Mouse (Mus musculus) spleen, adult 12 weeks (tissue): ENCODE measurements at regions not wholly inside any gene's neighbourhood (a gene's known extent, or its start where the extent isn't known, plus 50 kb on each side); places are given as distances from the start of the nearest gene placed in this dataset.

Source experiments
- DNase-seq: peaks from one replicate; pipeline ENCODE4 v3.0.0; 2022; ENCODE audit warnings: low spot score

DNA sequence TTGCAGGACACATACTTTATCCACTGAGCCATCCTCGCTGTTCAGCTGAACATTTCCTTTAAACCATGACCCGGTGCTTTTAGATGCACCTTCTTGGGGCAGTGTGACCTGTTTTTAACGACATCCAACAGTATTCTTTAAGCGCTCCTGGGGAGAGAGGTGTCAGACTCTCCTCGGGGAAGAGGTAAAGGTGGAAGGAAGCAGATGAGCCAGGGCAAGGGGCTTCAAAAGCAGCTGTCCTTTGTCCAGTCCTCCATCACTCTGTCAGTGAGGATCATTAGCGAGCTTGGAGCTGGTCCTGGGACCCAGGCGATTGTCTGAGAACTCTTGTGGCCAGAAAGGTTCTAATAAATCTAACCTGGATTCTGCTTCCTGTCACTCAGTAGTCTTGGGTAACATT lies 72.4 kb upstream of the Lrig1 start:
- DNase-seq = no peak

DNA sequence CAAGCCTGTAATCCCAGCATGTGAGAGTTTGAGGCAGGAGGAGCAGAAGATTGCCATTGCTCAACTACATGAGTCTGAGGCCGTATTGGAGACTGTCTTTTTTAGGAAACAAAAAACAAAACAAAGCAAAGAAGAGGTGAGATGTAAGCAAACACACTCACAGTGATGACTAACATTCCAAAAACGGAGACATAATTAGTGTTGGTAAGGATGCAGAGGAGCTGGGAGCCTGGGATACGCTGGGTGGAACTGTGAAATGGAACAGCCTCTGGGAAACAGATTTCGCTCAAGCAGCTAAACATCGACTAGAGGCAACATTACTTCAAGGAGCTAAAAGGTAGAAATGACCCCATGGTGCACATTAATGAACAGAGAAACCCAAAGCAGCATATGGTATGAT lies 68.3 kb upstream of the Lrig1 start:
- DNase-seq = no peak

DNA sequence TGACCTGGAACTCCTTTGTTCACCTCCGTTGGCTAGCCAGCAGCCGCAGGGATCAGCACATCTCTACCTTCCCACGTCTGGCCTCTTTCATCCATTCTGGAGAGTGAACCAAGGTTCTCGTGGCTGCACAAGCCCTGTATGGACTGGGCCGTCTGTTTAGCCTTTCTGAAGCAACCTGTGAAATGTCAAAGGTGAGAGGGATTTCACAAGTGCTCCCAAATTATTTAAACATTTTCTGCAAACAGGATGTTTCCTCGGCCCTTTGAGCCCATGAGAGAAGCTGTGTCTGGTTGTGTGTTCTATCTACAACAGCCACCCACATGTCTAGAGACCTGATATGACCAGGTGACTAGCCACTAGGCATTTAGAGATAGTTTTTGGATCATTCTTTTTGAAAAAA lies 65.8 kb upstream of the Lrig1 start:
- DNase-seq = no peak

DNA sequence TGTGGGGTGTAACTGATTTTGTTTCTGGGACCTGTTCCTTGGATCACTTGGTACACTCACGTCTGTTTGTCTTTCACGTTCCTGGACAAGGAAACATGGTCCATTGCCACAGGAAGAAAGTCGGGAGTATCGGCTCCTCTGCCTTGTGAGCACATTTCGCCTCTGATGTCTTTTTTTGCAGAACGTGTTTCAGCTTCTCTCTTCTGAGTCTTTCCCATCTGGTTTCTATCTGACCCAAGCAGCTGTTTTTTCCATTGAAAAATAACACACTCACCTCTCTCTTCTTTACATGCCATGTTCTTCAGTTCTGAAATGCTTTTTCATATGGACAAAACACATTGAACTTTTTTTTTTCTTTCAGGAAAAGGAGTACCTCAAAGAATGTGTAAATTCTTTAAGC lies 61.4 kb upstream of the Lrig1 start:
- no peak for DNase-seq

DNA sequence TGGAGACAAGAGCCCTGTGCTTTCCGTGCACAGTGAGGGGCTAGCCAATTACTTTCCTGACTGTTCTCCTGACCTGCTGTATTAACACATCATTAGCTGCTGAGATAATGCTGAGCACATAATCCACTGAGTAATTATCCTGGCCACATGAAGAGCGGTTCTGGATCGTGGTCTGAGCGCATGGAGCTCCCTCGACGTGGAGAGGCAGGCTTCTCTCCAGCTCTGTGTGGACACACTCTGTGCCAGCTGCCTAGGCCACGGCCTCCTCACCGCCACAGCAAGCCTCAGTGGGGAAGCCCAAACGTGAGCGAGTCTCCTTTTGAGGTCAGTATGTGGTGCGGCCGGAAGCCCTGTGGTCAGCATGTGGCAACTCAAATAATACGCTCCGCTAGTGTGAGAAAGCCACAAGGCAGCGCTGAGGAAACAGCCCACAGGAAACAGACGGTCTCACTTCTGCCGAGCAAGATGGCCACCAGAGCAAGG lies 60.7 kb upstream of the Lrig1 start:
- DNase-seq = peak; percentile 31

DNA sequence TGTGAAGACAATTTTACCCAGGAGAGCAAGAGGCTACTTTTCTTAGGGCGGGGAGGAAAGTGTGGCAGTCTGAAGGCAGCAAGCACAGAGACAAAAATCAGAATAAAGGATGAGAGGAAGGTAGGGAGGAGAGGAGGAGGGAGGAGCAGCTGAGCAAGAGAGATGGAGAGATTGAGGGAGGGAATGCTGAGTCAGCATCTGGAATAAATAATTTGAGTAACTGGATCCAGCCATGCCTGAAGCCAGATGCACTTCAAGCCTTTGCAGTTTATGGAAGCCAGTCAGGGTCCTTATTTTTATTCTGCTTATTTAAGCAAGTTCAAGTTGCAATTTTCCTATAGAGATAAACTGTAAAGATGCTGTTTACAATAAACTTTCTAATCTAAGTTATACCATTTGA lies 59.7 kb upstream of the Lrig1 start:
- DNase-seq = no peak

DNA sequence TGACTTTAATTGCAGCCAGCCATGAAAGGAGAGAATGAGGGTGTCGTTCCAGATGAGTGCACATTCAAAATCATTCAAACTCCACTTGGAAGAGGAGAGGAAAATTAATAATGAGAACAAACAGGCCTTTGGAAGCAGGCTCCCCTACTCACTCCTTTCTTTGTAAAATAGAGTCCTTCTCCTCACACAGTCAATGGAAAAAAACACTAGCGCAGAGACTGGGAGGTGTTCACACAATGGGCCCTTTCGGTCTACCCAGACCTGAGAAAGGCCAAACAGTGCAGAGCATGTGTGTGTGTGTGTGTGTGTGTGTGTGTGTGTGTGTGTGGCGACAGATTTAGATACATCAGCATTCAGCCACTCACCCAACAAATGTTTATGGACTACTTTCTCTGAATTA lies 56.0 kb upstream of the Lrig1 start:
- no peak for DNase-seq

DNA sequence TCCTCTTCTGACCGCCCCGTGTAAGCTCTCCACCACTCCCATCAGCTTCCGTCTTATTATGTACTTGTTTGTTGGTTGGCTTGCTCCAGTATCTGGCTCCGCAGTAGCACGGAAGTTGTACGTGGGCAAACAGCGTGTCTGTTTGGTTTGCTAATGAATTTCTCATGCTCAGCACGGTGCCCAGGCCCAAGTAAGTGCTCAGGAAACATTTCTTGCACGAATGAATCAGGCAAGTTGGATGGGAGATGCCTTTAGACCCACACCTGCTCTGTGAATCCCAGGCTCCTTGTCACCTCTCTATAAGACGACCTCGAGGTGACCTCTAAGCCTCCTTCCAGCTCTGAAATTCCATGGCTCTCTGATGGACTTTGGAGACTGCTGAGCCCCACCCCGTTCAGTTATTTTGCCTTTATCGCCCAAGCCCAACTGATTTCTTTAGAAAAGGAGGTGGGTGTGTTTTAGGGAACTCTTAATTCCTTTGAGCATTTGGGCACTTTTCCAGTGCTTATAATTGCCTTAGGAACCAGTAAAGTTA lies 55.4 kb upstream of the Lrig1 start:
- no peak for DNase-seq

DNA sequence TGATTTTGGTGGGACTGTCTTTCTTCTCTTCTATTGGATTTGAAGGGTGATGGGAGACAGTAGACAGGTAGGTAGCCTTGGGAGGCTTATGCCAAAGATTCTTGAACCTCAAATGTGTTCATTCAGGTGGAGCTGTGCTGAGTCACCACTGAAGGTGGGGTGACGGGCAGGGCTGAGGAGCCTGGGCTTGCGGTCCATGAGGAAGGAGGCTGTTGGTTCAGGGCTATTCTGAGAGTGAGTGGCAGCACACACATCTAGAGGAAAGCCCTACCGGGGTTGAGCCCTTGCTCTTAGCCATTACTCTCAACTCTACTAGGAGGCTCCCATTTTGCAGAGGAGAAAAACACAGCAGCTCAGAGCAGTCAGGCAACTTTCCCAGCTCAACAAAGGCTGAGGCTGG lies 54.6 kb upstream of the Lrig1 start:
- no peak for DNase-seq

DNA sequence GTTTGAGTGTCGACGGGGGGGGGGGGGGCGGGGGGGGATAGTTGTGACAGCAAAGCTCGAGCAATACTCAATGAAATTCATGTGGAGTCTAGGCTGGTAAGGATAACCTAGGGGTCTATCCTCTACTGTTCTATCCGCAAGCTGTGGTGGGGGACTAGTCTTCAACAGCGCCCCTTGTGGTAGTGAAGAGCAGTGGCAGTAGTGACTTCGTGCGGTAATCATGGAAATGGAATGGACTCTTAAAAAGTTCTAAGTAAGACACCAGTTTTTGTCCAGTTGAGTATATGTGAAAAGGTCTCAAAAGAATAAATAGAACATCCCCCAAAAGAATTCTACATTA lies 51.1 kb upstream of the Lrig1 start:
- no peak for DNase-seq

DNA sequence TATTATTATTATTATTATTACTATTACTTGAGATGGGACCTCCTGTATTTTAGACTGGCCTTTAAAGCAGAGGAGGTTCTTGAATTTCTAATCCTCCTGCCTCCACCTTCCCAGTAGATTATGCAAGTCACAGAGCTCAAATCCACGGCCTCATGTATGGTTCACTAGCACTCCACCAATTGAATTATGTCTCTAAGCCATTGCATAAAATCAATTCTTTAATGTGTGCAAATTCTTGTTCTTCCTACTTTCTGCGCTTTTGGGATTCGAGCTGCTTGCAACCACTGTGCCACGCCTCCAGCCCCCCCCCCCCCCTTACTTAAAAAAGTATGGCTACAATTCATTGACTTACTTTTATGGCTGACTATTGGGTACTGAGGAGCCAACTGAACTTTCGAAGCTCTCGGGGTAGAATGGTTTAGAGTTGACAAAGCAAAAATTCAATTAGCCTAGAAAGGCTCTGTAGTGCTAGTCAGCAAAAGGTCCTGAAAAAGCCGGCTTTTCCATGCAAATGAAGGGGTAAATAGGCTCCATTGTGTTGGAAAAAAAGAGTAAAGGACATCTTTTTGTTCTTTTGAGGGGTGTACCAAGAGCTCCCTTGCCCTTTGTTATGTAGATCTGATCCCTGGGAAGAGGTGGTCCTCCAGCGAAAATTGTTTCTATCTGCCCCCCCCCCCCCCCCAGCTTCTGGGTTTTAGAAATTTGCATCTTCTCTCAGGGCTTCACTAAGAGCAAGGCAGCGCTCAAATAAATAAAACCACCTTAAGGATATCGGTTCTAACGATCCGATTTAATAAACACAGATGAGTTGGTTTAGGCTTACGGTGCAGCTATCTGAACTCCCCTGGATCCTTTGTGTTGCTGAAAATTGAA lies 50.5 kb upstream of the Lrig1 start:
- DNase-seq = no peak
